Mouse (Mus musculus) heart, postnatal 0 days (tissue): ENCODE measurements around the gene Hist4h4. TPM values are rescaled to one million over a fixed set of nuclear protein-coding genes. Genes with fewer than 3 reads are reported as not detected.
A peak's percentile ranks its signal among the peaks of the same experiment; 100 is the strongest.
"Not testable (repeated sequence)": the region's sequence is repeated elsewhere in the genome, so short reads cannot be mapped to it uniquely, and the experiment has no call there.

Source experiments
- ATAC-seq: fragments of 200-750 bp; cut with Nextera tagmentation; 2 replicates; pipeline ENCODE4 v1.8.0; 2017; ENCODE audit warnings: low read depth, moderate number of reproducible peaks, moderate library complexity; ENCODE audit not compliant: insufficient read depth
- DNase-seq: peaks from one replicate; pipeline ENCODE4 v3.0.0-alpha.2; 2016; ENCODE audit warnings: low spot score
- H3K27ac ChIP-seq: fragments of 300-500 bp; sonication (generic); 2 replicates; pipeline ENCODE4 v1.5.1; 2014; ENCODE audit warnings: low read depth, mild to moderate bottlenecking
- H3K27me3 ChIP-seq: fragments of 300-500 bp; sonication (generic); 2 replicates; pipeline ENCODE4 v1.6.1; 2014; ENCODE audit warnings: low read length, mixed read lengths; ENCODE audit not compliant: control insufficient read depth, insufficient read depth
- H3K36me3 ChIP-seq: fragments of 300-500 bp; sonication (generic); replicated peaks from 2 replicates; pipeline ENCODE4 v1.6.1; 2014; ENCODE audit warnings: low read length, mixed read lengths; ENCODE audit not compliant: control insufficient read depth, insufficient read depth
- H3K4me1 ChIP-seq: fragments of 300-500 bp; sonication (generic); 2 replicates; pipeline ENCODE4 v1.6.1; 2014; ENCODE audit warnings: antibody characterized with exemption; ENCODE audit not compliant: control insufficient read depth, insufficient read depth
- H3K4me2 ChIP-seq: fragments of 300-500 bp; sonication (generic); 2 replicates; pipeline ENCODE4 v1.6.1; 2014; ENCODE audit warnings: low read depth, mild to moderate bottlenecking, low read length, moderate library complexity
- H3K4me3 ChIP-seq: fragments of 300-500 bp; sonication (generic); 2 replicates; pipeline ENCODE4 v1.5.1; 2014; ENCODE audit warnings: low read depth, low read length
- H3K9ac ChIP-seq: fragments of 300-500 bp; sonication (generic); replicated peaks from 2 replicates; pipeline ENCODE4 v1.6.1; 2014; ENCODE audit warnings: low read depth, low read length, mixed read lengths
- H3K9me3 ChIP-seq: fragments of 300-500 bp; sonication (generic); replicated peaks from 2 replicates; pipeline ENCODE4 v1.6.1; 2016; ENCODE audit warnings: low read length; ENCODE audit not compliant: control insufficient read depth
- CTCF ChIP-seq: IDR thresholded peaks from 2 replicates; pipeline ENCODE4 v1.5.1; 2016; ENCODE audit warnings: antibody characterized with exemption, control low read depth, low read depth
- EP300 ChIP-seq: IDR thresholded peaks from 2 replicates; pipeline ENCODE4 v1.6.1; 2016; ENCODE audit warnings: antibody characterized with exemption, low read depth
- WGBS: fragments of 180-500 bp; shearing (Covaris S2); extraction: QIAGEN DNeasy Blood & Tissue Kit; methylation state at CpG from one replicate; pipeline ENCODE4 v1.1.7; 2014; 5-methylcytosine and 5-hydroxymethylcytosine counted together
- polyA plus RNA-seq: library from polyadenylated mRNA; unstranded; fragments of >200 nt; fragmentation: Nextera tagmentation; extraction: Ambion mirVana; gene quantifications from 2 replicates; pipeline ENCODE4 v1.2.1, GENCODE M21; 2015
- total RNA-seq: library from RNA; depleted of rRNA; stranded (reverse); fragments of >200 nt; gene quantifications from 2 replicates; pipeline ENCODE4 v1.2.3, GENCODE M21; 2014; ENCODE audit warnings: low replicate concordance

The Hist4h4 gene
- total and polyA plus RNA-seq, 2 experiments from 2014 or later, result 0.37 to 88.7 TPM

GRCm38 (mm10) chr6:136803093-136803738 lies 999 bp downstream of the Hist4h4 start:
- H3K9me3 ChIP-seq, result no peaks in the 10 kb centered on the region
- H3K27ac ChIP-seq, result peak overlapping the region; percentile 99
- H3K27me3 ChIP-seq, result no peaks in the 10 kb centered on the region
- TF ChIP-seq EP300 (no peak), CTCF (no peak)
- ATAC-seq (peak; percentile 1; the same call in 1 of the 2 replicates), DNase-seq (no peak)
- peak overlapping the region; percentile 81; the same call in 1 of the 2 replicates for H3K9ac ChIP-seq
- H3K36me3 ChIP-seq, result no peaks in the 10 kb centered on the region
- 7% methylated on average over 12 of the region's 12 CpGs for WGBS
- H3K4me3 ChIP-seq, result peak overlapping the region; percentile 67
- H3K4me1 ChIP-seq, result peaks cover 10% of the 10 kb centered on the region
- H3K4me2 ChIP-seq, result peak overlapping the region; percentile 73

GRCm38 (mm10) chr6:136801274-136801673 lies 2.9 kb downstream of the Hist4h4 start:
- ATAC-seq (no peak), DNase-seq (no peak)
- Histone ChIP-seq H3K9me3 (no peaks in the 10 kb centered on the region), H3K27ac (no peak overlapping the region), H3K27me3 (no peaks in the 10 kb centered on the region), H3K4me1 (peaks cover 4% of the 10 kb centered on the region; the same call in 1 of the 2 replicates), H3K9ac (no peak overlapping the region), H3K36me3 (no peaks in the 10 kb centered on the region), H3K4me2 (no peak overlapping the region), H3K4me3 (no peak overlapping the region)
- 74% methylated on average over 6 of the region's 6 CpGs for WGBS
- TF ChIP-seq EP300 (no peak), CTCF (no peak)

- WGBS, result 88% methylated on average over 8 of the region's 8 CpGs
- H3K27me3 ChIP-seq, result no peaks in the 10 kb centered on the region
- H3K9me3 ChIP-seq, result no peaks in the 10 kb centered on the region
These were observed 3.5 kb downstream of the Hist4h4 start for GRCm38 (mm10) chr6:136800710-136801109.

GRCm38 (mm10) chr6:136797874-136798693 lies 6.1 kb downstream of the Hist4h4 start:
- H3K4me2 ChIP-seq, result not testable (repeated sequence)
- 76% methylated on average over 3 of the region's 3 CpGs for WGBS

More at GRCm38 (mm10) chr6:136800710-136801109, 3.5 kb downstream of the Hist4h4 start:
- Histone ChIP-seq H3K4me2 (no peak overlapping the region), H3K27ac (no peak overlapping the region), H3K9ac (no peak overlapping the region), H3K4me1 (peaks cover 4% of the 10 kb centered on the region; the same call in 1 of the 2 replicates), H3K36me3 (no peaks in the 10 kb centered on the region), H3K4me3 (no peak overlapping the region)
- ATAC-seq (no peak), DNase-seq (no peak)
- TF ChIP-seq EP300 (no peak), CTCF (no peak)

GRCm38 (mm10) chr6:136795850-136796249 lies 8.4 kb downstream of the Hist4h4 start:
- 64% methylated on average over 6 of the region's 6 CpGs for WGBS
- Histone ChIP-seq H3K9ac (no peak overlapping the region), H3K4me2 (no peak overlapping the region), H3K4me3 (no peak overlapping the region), H3K27ac (no peak overlapping the region), H3K9me3 (no peaks in the 10 kb centered on the region), H3K4me1 (peaks cover 12% of the 10 kb centered on the region; the same call in 1 of the 2 replicates), H3K27me3 (no peaks in the 10 kb centered on the region), H3K36me3 (no peaks in the 10 kb centered on the region)
- DNase-seq (no peak), ATAC-seq (no peak)
- TF ChIP-seq EP300 (no peak), CTCF (no peak)

More at GRCm38 (mm10) chr6:136797874-136798693, 6.1 kb downstream of the Hist4h4 start:
- H3K36me3 ChIP-seq, H3K4me3 ChIP-seq, H3K27me3 ChIP-seq, H3K9me3 ChIP-seq, H3K27ac ChIP-seq, ATAC-seq, DNase-seq, H3K9ac ChIP-seq: not testable (repeated sequence)
- H3K4me1 ChIP-seq, result peaks cover 11% of the 10 kb centered on the region; the same call in 1 of the 2 replicates
